Mouse (Mus musculus): ENCODE measurements around the gene Zc3hav1. TPM values are rescaled to one million over a fixed set of nuclear protein-coding genes. Genes with fewer than 3 reads are reported as not detected.

Gene Zc3hav1
- total and polyA plus RNA-seq, 2 experiments from 2014 or later = 2.1 to 3.5 TPM

GRCm38 (mm10) chr6:38257506-38257905 is 96.9 kb downstream of the Zc3hav1 start:
- WGBS = 94% methylated on average over 8 of the region's 8 CpGs
- H3K4me2 ChIP-seq (ENCODE audit: low read depth, low read length, poor library complexity, severe bottlenecking) = no peak overlapping the region
- no peak for ATAC-seq (ENCODE audit: low FRiP score)
- no peaks in the 10 kb centered on the region for H3K9me3 ChIP-seq (ENCODE audit: low read length)
- no peaks in the 10 kb centered on the region for H3K27me3 ChIP-seq (ENCODE audit: insufficient read depth, low read length)
- no peak overlapping the region for H3K27ac ChIP-seq (ENCODE audit: low read depth, low read length)
- no peaks in the 10 kb centered on the region for H3K4me1 ChIP-seq (ENCODE audit: insufficient read depth, low read length)
- H3K36me3 ChIP-seq (ENCODE audit: insufficient read depth, low read length) = no peaks in the 10 kb centered on the region
- H3K9ac ChIP-seq (replicated peaks; ENCODE audit: low read length, poor library complexity, severe bottlenecking) = no peak overlapping the region
- TF ChIP-seq CTCF (IDR thresholded peaks at IDR 0.05) = no peak
- H3K4me3 ChIP-seq (ENCODE audit: low read depth, low read length) = no peak overlapping the region
- no peak for DNase-seq (ENCODE audit: low spot score)

GRCm38 (mm10) chr6:38256793-38257192 is 97.6 kb downstream of the Zc3hav1 start:
- no peaks in the 10 kb centered on the region for H3K36me3 ChIP-seq (ENCODE audit: insufficient read depth, low read length)
- no peak overlapping the region for H3K27ac ChIP-seq (ENCODE audit: low read depth, low read length)
- no peak for DNase-seq (ENCODE audit: low spot score)
- H3K27me3 ChIP-seq (ENCODE audit: insufficient read depth, low read length) = no peaks in the 10 kb centered on the region
- no peak overlapping the region for H3K4me3 ChIP-seq (ENCODE audit: low read depth, low read length)
- 90% methylated on average over 4 of the region's 4 CpGs for WGBS
- H3K9ac ChIP-seq (replicated peaks; ENCODE audit: low read length, poor library complexity, severe bottlenecking) = no peak overlapping the region
- no peak for TF ChIP-seq CTCF (IDR thresholded peaks at IDR 0.05)
- H3K9me3 ChIP-seq (ENCODE audit: low read length) = no peaks in the 10 kb centered on the region
- no peak for ATAC-seq (ENCODE audit: low FRiP score)
- H3K4me2 ChIP-seq (ENCODE audit: low read depth, low read length, poor library complexity, severe bottlenecking) = no peak overlapping the region
- H3K4me1 ChIP-seq (ENCODE audit: insufficient read depth, low read length) = peaks cover 7% of the 10 kb centered on the region; the same call in 1 of the 2 replicates

GRCm38 (mm10) chr6:38255794-38256193 is 98.6 kb downstream of the Zc3hav1 start:
- Histone ChIP-seq H3K36me3 (ENCODE audit: insufficient read depth, low read length) (no peaks in the 10 kb centered on the region), H3K27me3 (ENCODE audit: insufficient read depth, low read length) (no peaks in the 10 kb centered on the region), H3K4me2 (ENCODE audit: low read depth, low read length, poor library complexity, severe bottlenecking) (no peak overlapping the region), H3K9me3 (ENCODE audit: low read length) (no peaks in the 10 kb centered on the region), H3K27ac (ENCODE audit: low read depth, low read length) (no peak overlapping the region), H3K4me3 (ENCODE audit: low read depth, low read length) (no peak overlapping the region), H3K9ac (replicated peaks; ENCODE audit: low read length, poor library complexity, severe bottlenecking) (no peak overlapping the region), H3K4me1 (ENCODE audit: insufficient read depth, low read length) (peaks cover 13% of the 10 kb centered on the region; the same call in 1 of the 2 replicates)
- DNase-seq (ENCODE audit: low spot score) (no peak), ATAC-seq (ENCODE audit: low FRiP score) (no peak)
- TF ChIP-seq CTCF (IDR thresholded peaks at IDR 0.05) = no peak
- 61% methylated on average over 2 of the region's 2 CpGs for WGBS

Other genes starting within 250 kb of the Zc3hav1 start
- not detected in 2 replicates for gene Tmem213, start 245.3 kb downstream of the Zc3hav1 start, total RNA-seq (2014; rRNA removed)
- 0.26 TPM in 1 of 2 replicates, not detected in the other for gene Tmem213, start 245.3 kb downstream of the Zc3hav1 start, polyA plus RNA-seq (2015; fragmentation: Nextera tagmentation; extraction: Ambion mirVana)
- gene Atp6v0a4, start 230.0 kb downstream of the Zc3hav1 start, total RNA-seq (2014; rRNA removed) = 0.09 and 0.27 TPM in 2 replicates
- gene Atp6v0a4, start 230.0 kb downstream of the Zc3hav1 start, polyA plus RNA-seq (2015; fragmentation: Nextera tagmentation; extraction: Ambion mirVana) = 0.26 and 0.30 TPM in 2 replicates
- 40.1 and 42.5 TPM in 2 replicates for gene D630045J12Rik, start 100.6 kb downstream of the Zc3hav1 start, total RNA-seq (2014; rRNA removed)
- gene D630045J12Rik, start 100.6 kb downstream of the Zc3hav1 start, polyA plus RNA-seq (2015; fragmentation: Nextera tagmentation; extraction: Ambion mirVana) = 7.6 and 9.7 TPM in 2 replicates
- 8.1 and 11.0 TPM in 2 replicates for gene Zc3hav1l, start 55.3 kb downstream of the Zc3hav1 start, total RNA-seq (2014; rRNA removed)
- gene Zc3hav1l, start 55.3 kb downstream of the Zc3hav1 start, polyA plus RNA-seq (2015; fragmentation: Nextera tagmentation; extraction: Ambion mirVana) = 3.6 and 3.7 TPM in 2 replicates
- 7.5 and 8.6 TPM in 2 replicates for gene Ttc26, start 26.9 kb upstream of the Zc3hav1 start, total RNA-seq (2014; rRNA removed)
- 2.8 and 3.3 TPM in 2 replicates for gene Ttc26, start 26.9 kb upstream of the Zc3hav1 start, polyA plus RNA-seq (2015; fragmentation: Nextera tagmentation; extraction: Ambion mirVana)
- gene Ubn2, start 79.3 kb upstream of the Zc3hav1 start, total RNA-seq (2014; rRNA removed) = 24.0 and 32.5 TPM in 2 replicates
- 10.4 and 13.5 TPM in 2 replicates for gene Ubn2, start 79.3 kb upstream of the Zc3hav1 start, polyA plus RNA-seq (2015; fragmentation: Nextera tagmentation; extraction: Ambion mirVana)
- gene Fmc1, start 178.9 kb upstream of the Zc3hav1 start, total RNA-seq (2014; rRNA removed) = 48.3 and 48.4 TPM in 2 replicates
- gene Fmc1, start 178.9 kb upstream of the Zc3hav1 start, polyA plus RNA-seq (2015; fragmentation: Nextera tagmentation; extraction: Ambion mirVana) = 226 and 228 TPM in 2 replicates
- gene Luc7l2, start 196.7 kb upstream of the Zc3hav1 start, total RNA-seq (2014; rRNA removed) = 51.5 and 88.0 TPM in 2 replicates
- 26.2 and 40.3 TPM in 2 replicates for gene Luc7l2, start 196.7 kb upstream of the Zc3hav1 start, polyA plus RNA-seq (2015; fragmentation: Nextera tagmentation; extraction: Ambion mirVana)